Mouse (Mus musculus): ENCODE data around the gene Mrps25.

Mrps25 gene

GRCm38 (mm10) chr6:92126861-92127468, 56.9 kb downstream of the Mrps25 start:
- DNase-seq (ENCODE audit: low spot score): no peak

DNA sequence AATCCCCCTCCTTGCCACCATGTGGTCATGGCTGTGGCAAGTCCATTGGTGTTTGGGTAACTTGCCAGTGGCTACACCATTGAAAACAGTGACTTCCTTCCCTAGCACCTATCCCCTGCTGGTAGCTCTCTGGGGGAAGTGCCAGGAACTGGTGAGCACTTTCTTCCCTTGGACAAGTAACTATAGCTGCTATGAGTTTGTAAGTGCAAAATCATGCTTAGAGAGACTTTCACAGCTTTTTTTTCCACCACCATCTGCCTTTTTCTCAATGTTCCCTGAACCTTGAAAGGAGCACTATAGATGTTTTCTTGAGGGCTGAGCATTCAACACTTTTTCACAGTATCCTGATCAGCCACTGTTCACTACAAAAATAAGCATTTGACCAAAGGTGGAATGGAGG, 59.3 kb downstream of the Mrps25 start:
- DNase-seq (ENCODE audit: low spot score): no peak

Measured in ovary, postnatal 36 days (tissue).